Mouse (Mus musculus) MEL (cell line): Measurements from ENCODE around the gene Heatr3.

Source experiments
- CTCF ChIP-seq, 3 experiments: IDR thresholded peaks in 2 of 3; conservative IDR thresholded peaks in 1 of 3; 2 replicates each; pipeline ENCODE4 v1.5.1; 2011 to 2012; ENCODE audit warnings: low read length in 3 of 3, low read depth in 2 of 3, mild to moderate bottlenecking in 2 of 3, improper control_type of control experiment in 1 of 3, inconsistent platforms in 1 of 3, mixed read lengths in 1 of 3, moderate library complexity in 1 of 3; ENCODE audit not compliant: control insufficient read depth in 1 of 3, insufficient read depth in 1 of 3, poor library complexity in 1 of 3, severe bottlenecking in 1 of 3
- E2F4 ChIP-seq: IDR thresholded peaks from 2 replicates; pipeline ENCODE4 v1.6.1; 2011; ENCODE audit warnings: low read depth, low read length, improper control_type of control experiment, borderline replicate concordance
- ELF1 ChIP-seq: IDR thresholded peaks from 2 replicates; pipeline ENCODE4 v1.6.1; 2014; ENCODE audit warnings: low read depth, mild to moderate bottlenecking, inconsistent platforms, low read length, improper control_type of control experiment, moderate library complexity
- EP300 ChIP-seq, 2 experiments: IDR thresholded peaks; 2 replicates each; pipeline ENCODE4 v1.6.1; 2011; ENCODE audit warnings: improper control_type of control experiment in 2 of 2, low read length in 2 of 2, low read depth in 1 of 2, mild to moderate bottlenecking in 1 of 2
- GABPA ChIP-seq: IDR thresholded peaks from 2 replicates; pipeline ENCODE4 v1.6.1; 2012; ENCODE audit warnings: low read depth, mild to moderate bottlenecking, inconsistent platforms, low read length, improper control_type of control experiment, moderate library complexity
- GATA1 ChIP-seq: IDR thresholded peaks from 2 replicates; pipeline ENCODE4 v1.6.1; 2011; ENCODE audit warnings: low read depth, low read length, improper control_type of control experiment
- KAT2A ChIP-seq: conservative IDR thresholded peaks from 2 replicates; pipeline ENCODE4 v1.6.1; 2012; ENCODE audit warnings: low read depth, low read length, improper control_type of control experiment, inconsistent platforms
- MAFK ChIP-seq: IDR thresholded peaks from 2 replicates; pipeline ENCODE4 v1.6.1; 2011; ENCODE audit warnings: low read depth, mild to moderate bottlenecking, low read length, improper control_type of control experiment, borderline replicate concordance
- POLR2A ChIP-seq, 2 experiments: IDR thresholded peaks; 2 replicates each; pipeline ENCODE4 v1.6.1; 2011 to 2012; ENCODE audit warnings: low read length in 2 of 2, mild to moderate bottlenecking in 2 of 2, control low read depth in 1 of 2, improper control_type of control experiment in 1 of 2, low read depth in 1 of 2, moderate library complexity in 1 of 2; ENCODE audit not compliant: control insufficient read depth in 1 of 2, insufficient read depth in 1 of 2, poor library complexity in 1 of 2
- TAL1 ChIP-seq: IDR thresholded peaks from 2 replicates; pipeline ENCODE4 v1.6.1; 2012; ENCODE audit warnings: mild to moderate bottlenecking, inconsistent platforms, low read length, moderate library complexity, mixed read lengths
- USF1 ChIP-seq: IDR thresholded peaks from 2 replicates; pipeline ENCODE4 v1.6.1; 2014; ENCODE audit warnings: low read depth, mild to moderate bottlenecking, inconsistent platforms, low read length, improper control_type of control experiment, moderate library complexity
- ZC3H11A ChIP-seq: IDR thresholded peaks from 2 replicates; pipeline ENCODE4 v1.6.1; 2012; ENCODE audit warnings: low read depth, mild to moderate bottlenecking, inconsistent platforms, low read length, improper control_type of control experiment
- ZNF384 ChIP-seq: IDR thresholded peaks from 2 replicates; pipeline ENCODE4 v1.6.1; 2012; ENCODE audit warnings: low read depth, mild to moderate bottlenecking, inconsistent platforms, low read length, improper control_type of control experiment

DNA sequence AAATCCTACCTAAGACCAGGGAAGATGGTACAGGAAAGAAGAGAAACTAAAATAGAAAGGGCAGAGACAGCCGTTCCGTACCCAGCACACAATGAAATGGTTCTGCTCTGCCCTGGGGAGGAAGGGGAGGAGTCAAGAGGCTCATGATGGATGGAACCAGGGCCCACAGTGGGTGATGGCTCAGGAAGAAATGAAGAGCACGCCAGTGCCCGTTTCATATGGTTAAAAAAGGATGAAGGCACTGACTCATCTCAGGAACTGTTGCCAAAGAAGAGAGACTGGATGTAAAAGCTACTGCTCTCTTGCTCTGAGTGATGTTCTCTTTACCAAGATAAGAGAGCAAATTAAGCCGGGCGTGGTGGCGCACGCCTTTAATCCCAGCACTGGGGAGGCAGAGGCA, 39.6 kb downstream of the Heatr3 start:
- TF ChIP-seq KAT2A (no peak), GATA1 (no peak), CTCF (IDR thresholded peaks at IDR 0.05 in 2 of 3, conservative IDR thresholded peaks at IDR 0.05 in 1 of 3; ENCODE audit: control insufficient read depth in 1 of 3, insufficient read depth in 1 of 3, low read depth in 2 of 3, low read length in 3 of 3, poor library complexity in 1 of 3, severe bottlenecking in 1 of 3) (no peak), TAL1 (no peak), ELF1 (no peak), GABPA (no peak), E2F4 (no peak), POLR2A (IDR thresholded peaks at IDR 0.05; ENCODE audit: control insufficient read depth in 1 of 2, insufficient read depth in 1 of 2, low read depth in 1 of 2, low read length in 2 of 2, poor library complexity in 1 of 2) (no peak), MAFK (no peak), ZC3H11A (no peak), ZNF384 (no peak), EP300 (IDR thresholded peaks at IDR 0.05; ENCODE audit: low read depth in 1 of 2, low read length in 2 of 2) (no peak), USF1 (no peak)
